Mouse (Mus musculus): ENCODE data around the gene Prkcd. TPM values are rescaled to one million over a fixed set of nuclear protein-coding genes. Genes with fewer than 3 reads are reported as not detected.

Gene Prkcd
- polyA plus RNA-seq, 2 experiments = 46.1 to 105 TPM

- TF ChIP-seq POLR2A (IDR thresholded peaks at IDR 0.05; ENCODE audit: borderline replicate concordance, extremely low read depth, insufficient read depth, insufficient read length) = no peak
- ATAC-seq (ENCODE audit: low FRiP score, low read depth) (no peak), DNase-seq (ENCODE audit: low spot score) (no peak)
- Histone ChIP-seq H3K27me3 (ENCODE audit: control insufficient read depth, insufficient read depth, low read length) (no peaks in the 10 kb centered on the region), H3K9ac (ENCODE audit: low read depth, low read length, severe bottlenecking) (no peak overlapping the region), H3K36me3 (ENCODE audit: control insufficient read depth, insufficient read depth, low read length) (no peaks in the 10 kb centered on the region), H3K4me2 (replicated peaks; ENCODE audit: low read depth, low read length, severe bottlenecking) (no peak overlapping the region), H3K4me3 (replicated peaks; ENCODE audit: low read length) (no peak overlapping the region), H3K9me3 (ENCODE audit: control insufficient read depth, low read length) (no peaks in the 10 kb centered on the region), H3K4me1 (ENCODE audit: control insufficient read depth, insufficient read depth, low read length) (peaks cover 18% of the 10 kb centered on the region), H3K27ac (replicated peaks; ENCODE audit: low read depth, low read length) (no peak overlapping the region)
- WGBS = 88% methylated on average over 8 of the region's 8 CpGs
These were observed 3.5 kb downstream of the Prkcd start for GRCm38 (mm10) chr14:30622556-30622955.

GRCm38 (mm10) chr14:30622130-30622529 is 3.9 kb downstream of the Prkcd start:
- Histone ChIP-seq H3K9ac (ENCODE audit: low read depth, low read length, severe bottlenecking) (no peak overlapping the region), H3K9me3 (ENCODE audit: control insufficient read depth, low read length) (no peaks in the 10 kb centered on the region), H3K4me1 (ENCODE audit: control insufficient read depth, insufficient read depth, low read length) (peaks cover 18% of the 10 kb centered on the region), H3K4me3 (replicated peaks; ENCODE audit: low read length) (no peak overlapping the region), H3K27ac (replicated peaks; ENCODE audit: low read depth, low read length) (no peak overlapping the region), H3K27me3 (ENCODE audit: control insufficient read depth, insufficient read depth, low read length) (no peaks in the 10 kb centered on the region), H3K36me3 (ENCODE audit: control insufficient read depth, insufficient read depth, low read length) (no peaks in the 10 kb centered on the region), H3K4me2 (replicated peaks; ENCODE audit: low read depth, low read length, severe bottlenecking) (no peak overlapping the region)
- WGBS = 74% methylated on average over 7 of the region's 7 CpGs
- ATAC-seq (ENCODE audit: low FRiP score, low read depth) (no peak), DNase-seq (ENCODE audit: low spot score) (no peak)
- TF ChIP-seq POLR2A (IDR thresholded peaks at IDR 0.05; ENCODE audit: borderline replicate concordance, extremely low read depth, insufficient read depth, insufficient read length) = no peak

DNA sequence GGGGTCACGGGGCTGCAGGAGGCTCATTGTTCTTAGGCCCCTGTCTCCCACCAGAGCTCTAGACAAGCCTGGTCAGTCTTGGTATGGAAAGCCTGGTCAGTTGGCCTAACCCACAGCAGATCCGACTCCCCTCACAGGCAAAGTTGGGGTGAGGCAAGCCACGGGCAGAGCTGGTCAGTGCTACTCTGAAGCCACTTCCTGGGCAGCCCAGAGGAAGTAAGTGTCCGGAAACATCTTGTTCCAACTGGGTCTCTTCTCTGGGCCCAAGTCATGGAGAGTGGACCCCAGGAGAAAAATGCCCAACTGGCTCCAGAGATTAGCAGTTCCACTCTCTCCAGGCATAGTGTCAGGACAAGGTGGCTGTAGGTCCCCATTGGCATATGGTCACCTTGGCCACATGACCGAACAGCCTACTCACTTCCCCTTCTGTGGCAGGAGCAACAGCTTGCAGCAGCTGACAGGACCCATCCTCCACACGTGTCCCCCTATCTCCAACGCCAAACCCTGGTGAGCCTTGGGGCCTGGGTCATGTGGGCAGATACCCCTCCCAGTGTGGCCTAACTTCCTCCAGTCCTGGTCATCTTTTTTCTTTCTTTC is 5.9 kb downstream of the Prkcd start:
- Histone ChIP-seq H3K4me3 (replicated peaks; ENCODE audit: low read length) (no peak overlapping the region), H3K4me2 (replicated peaks; ENCODE audit: low read depth, low read length, severe bottlenecking) (no peak overlapping the region), H3K9me3 (ENCODE audit: control insufficient read depth, low read length) (no peaks in the 10 kb centered on the region), H3K27ac (replicated peaks; ENCODE audit: low read depth, low read length) (no peak overlapping the region), H3K36me3 (ENCODE audit: control insufficient read depth, insufficient read depth, low read length) (no peaks in the 10 kb centered on the region), H3K27me3 (ENCODE audit: control insufficient read depth, insufficient read depth, low read length) (no peaks in the 10 kb centered on the region), H3K9ac (ENCODE audit: low read depth, low read length, severe bottlenecking) (no peak overlapping the region), H3K4me1 (ENCODE audit: control insufficient read depth, insufficient read depth, low read length) (peaks cover 11% of the 10 kb centered on the region; the same call in 1 of the 2 replicates)
- ATAC-seq (ENCODE audit: low FRiP score, low read depth) (no peak), DNase-seq (ENCODE audit: low spot score) (no peak)
- no peak for TF ChIP-seq POLR2A (IDR thresholded peaks at IDR 0.05; ENCODE audit: borderline replicate concordance, extremely low read depth, insufficient read depth, insufficient read length)
- WGBS = 85% methylated on average over 7 of the region's 7 CpGs

GRCm38 (mm10) chr14:30618746-30619275 is 7.2 kb downstream of the Prkcd start:
- TF ChIP-seq POLR2A (IDR thresholded peaks at IDR 0.05; ENCODE audit: borderline replicate concordance, extremely low read depth, insufficient read depth, insufficient read length) = no peak
- Histone ChIP-seq H3K27ac (replicated peaks; ENCODE audit: low read depth, low read length) (no peak overlapping the region), H3K27me3 (ENCODE audit: control insufficient read depth, insufficient read depth, low read length) (no peaks in the 10 kb centered on the region), H3K9me3 (ENCODE audit: control insufficient read depth, low read length) (no peaks in the 10 kb centered on the region), H3K9ac (ENCODE audit: low read depth, low read length, severe bottlenecking) (no peak overlapping the region), H3K4me2 (replicated peaks; ENCODE audit: low read depth, low read length, severe bottlenecking) (no peak overlapping the region), H3K36me3 (ENCODE audit: control insufficient read depth, insufficient read depth, low read length) (no peaks in the 10 kb centered on the region), H3K4me3 (replicated peaks; ENCODE audit: low read length) (no peak overlapping the region), H3K4me1 (ENCODE audit: control insufficient read depth, insufficient read depth, low read length) (0 out of 2 replicates have a peak, but pooled peaks cover under 1% of the 10 kb centered on the region)
- ATAC-seq (ENCODE audit: low FRiP score, low read depth) (no peak), DNase-seq (ENCODE audit: low spot score) (no peak)
- WGBS = 92% methylated on average over 2 of the region's 2 CpGs

GRCm38 (mm10) chr14:30616751-30617150 is 9.3 kb downstream of the Prkcd start:
- Histone ChIP-seq H3K27me3 (ENCODE audit: control insufficient read depth, insufficient read depth, low read length) (no peaks in the 10 kb centered on the region), H3K9ac (ENCODE audit: low read depth, low read length, severe bottlenecking) (no peak overlapping the region), H3K4me1 (ENCODE audit: control insufficient read depth, insufficient read depth, low read length) (no peaks in the 10 kb centered on the region), H3K9me3 (ENCODE audit: control insufficient read depth, low read length) (no peaks in the 10 kb centered on the region), H3K36me3 (ENCODE audit: control insufficient read depth, insufficient read depth, low read length) (no peaks in the 10 kb centered on the region), H3K27ac (replicated peaks; ENCODE audit: low read depth, low read length) (no peak overlapping the region), H3K4me3 (replicated peaks; ENCODE audit: low read length) (no peak overlapping the region), H3K4me2 (replicated peaks; ENCODE audit: low read depth, low read length, severe bottlenecking) (no peak overlapping the region)
- WGBS = 38% methylated on average over 2 of the region's 2 CpGs
- ATAC-seq (ENCODE audit: low FRiP score, low read depth) = no peak
- no peak for TF ChIP-seq POLR2A (IDR thresholded peaks at IDR 0.05; ENCODE audit: borderline replicate concordance, extremely low read depth, insufficient read depth, insufficient read length)
- no peak for DNase-seq (ENCODE audit: low spot score)

Data from limb, embryonic 14.5 days (tissue).